Mouse (Mus musculus) large intestine, adult 2 months (tissue): ENCODE data around the gene Klhl12. TPM values are rescaled to one million over a fixed set of nuclear protein-coding genes. Genes with fewer than 3 reads are reported as not detected.

ENCODE experiments used
- polyA plus RNA-seq: library from polyadenylated mRNA; depleted of rRNA; stranded (reverse); fragments of >200 nt; gene quantifications from 2 replicates; pipeline ENCODE4 v1.2.3, GENCODE M21; 2012; rRNA removed

Gene Klhl12
- polyA plus RNA-seq, 1 experiment: 4.5 TPM

Other genes starting within 250 kb of the Klhl12 start
- gene Adora1, start 220.1 kb upstream of the Klhl12 start, polyA plus RNA-seq: 1.4 and 1.9 TPM in 2 replicates
- not detected in 2 replicates for gene Myog, start 165.5 kb upstream of the Klhl12 start, polyA plus RNA-seq
- 7.2 and 7.7 TPM in 2 replicates for gene Ppfia4, start 122.6 kb upstream of the Klhl12 start, polyA plus RNA-seq
- gene Tmem183a, start 93.6 kb upstream of the Klhl12 start, polyA plus RNA-seq: 162 and 202 TPM in 2 replicates
- gene 4933406M09Rik, start 69.6 kb upstream of the Klhl12 start, polyA plus RNA-seq: not detected in 2 replicates
- gene Cyb5r1, start 50.0 kb upstream of the Klhl12 start, polyA plus RNA-seq: 28.7 and 37.4 TPM in 2 replicates
- gene Adipor1, start 40.2 kb upstream of the Klhl12 start, polyA plus RNA-seq: 91.1 and 107 TPM in 2 replicates
- 13.3 and 16.4 TPM in 2 replicates for gene Rabif, start 39.1 kb downstream of the Klhl12 start, polyA plus RNA-seq
- gene Mgat4e, start 94.2 kb downstream of the Klhl12 start, polyA plus RNA-seq: not detected in 2 replicates
- gene Kdm5b, start 104.6 kb downstream of the Klhl12 start, polyA plus RNA-seq: 5.2 and 9.2 TPM in 2 replicates
- 0.71 and 1.1 TPM in 2 replicates for gene Syt2, start 191.1 kb downstream of the Klhl12 start, polyA plus RNA-seq